Mouse (Mus musculus) layer of hippocampus, adult 6 months (tissue): Measurements from ENCODE around the gene Dusp16. TPM values are rescaled to one million over a fixed set of nuclear protein-coding genes. Genes with fewer than 3 reads are reported as not detected.

ENCODE experiments used
- long read RNA-seq, 2 experiments: library from polyadenylated mRNA; unstranded; transcript quantifications; one replicate each; pipeline ENCODE4 v2.0.0; 2019 to 2020
- polyA plus RNA-seq: library from polyadenylated mRNA; unstranded; fragments of <200 nt; fragmentation: Nextera tagmentation; gene quantifications from 2 replicates; pipeline ENCODE4 v1.2.3, GENCODE M21; 2021

Dusp16 gene
- polyA plus RNA-seq = 2.7 TPM in 2 replicates
- long read RNA-seq, experiment 1, partial matches to known transcripts = 0 of 5 reads
- long read RNA-seq, experiment 1, other reads (novel, unspliced or antisense) = 5 of 5 reads
- long read RNA-seq, experiment 2, full-length matches to known transcripts = 12 of 23 reads
- long read RNA-seq, experiment 2, partial matches to known transcripts = 5 of 23 reads
- long read RNA-seq, experiment 2, other reads (novel, unspliced or antisense) = 6 of 23 reads

GRCm38 (mm10) chr6:134792141-134793045 lies at the start of gene Dusp16:
Gene Dusp16 (minus strand): TSS chr6:134792625.

GRCm38 (mm10) chr6:134829786-134830700 lies 37.6 kb upstream of the Dusp16 start, which contains the start of gene Crebl2:
Gene Crebl2 (plus strand): TSS chr6:134830154.

Other genes with a start within 250 kb of the Dusp16 start
- 3.2 and 3.4 TPM in 2 replicates for gene Lrp6, start 225.7 kb downstream of the Dusp16 start, polyA plus RNA-seq
- 4.4 and 5.1 TPM in 2 replicates for gene Mansc1, start 160.1 kb downstream of the Dusp16 start, polyA plus RNA-seq
- 73.9 and 84.8 TPM in 2 replicates for gene Borcs5, start 153.1 kb downstream of the Dusp16 start, polyA plus RNA-seq
- gene Crebl2, start 37.5 kb upstream of the Dusp16 start, polyA plus RNA-seq = 21.1 and 29.9 TPM in 2 replicates
- 26.1 and 30.7 TPM in 2 replicates for gene Gpr19, start 106.0 kb upstream of the Dusp16 start, polyA plus RNA-seq
- gene Cdkn1b, start 127.8 kb upstream of the Dusp16 start, polyA plus RNA-seq = 28.9 and 43.6 TPM in 2 replicates
- 1.4 and 1.7 TPM in 2 replicates for gene Apold1, start 189.1 kb upstream of the Dusp16 start, polyA plus RNA-seq
- 30.0 and 30.7 TPM in 2 replicates for gene Ddx47, start 219.0 kb upstream of the Dusp16 start, polyA plus RNA-seq